ENCODE assay signal across 8 mouse cellular contexts in the genomic region with DNA sequence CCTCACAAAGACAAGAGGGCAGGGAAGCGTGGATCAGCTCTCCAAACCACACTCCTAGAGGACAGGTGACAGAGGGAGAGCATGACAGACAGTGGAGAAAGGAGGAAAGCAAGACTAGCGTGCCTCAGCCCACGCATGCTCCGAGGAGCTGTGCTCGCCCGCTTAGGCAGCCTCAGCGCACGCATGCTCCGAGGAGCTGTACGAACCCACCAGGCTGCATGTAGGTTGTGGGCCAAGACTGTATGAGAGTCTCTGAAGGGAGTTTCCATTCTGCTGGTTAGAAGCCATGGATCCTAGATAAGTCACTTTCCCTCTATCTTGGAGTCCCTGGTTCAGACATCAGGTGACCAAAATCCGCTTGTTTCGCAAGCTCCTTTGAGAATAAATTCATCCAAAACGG. TPM values are rescaled to one million over a fixed set of nuclear protein-coding genes. Genes with fewer than 3 reads are reported as not detected.
A peak's percentile ranks its signal among the peaks of the same experiment; 100 is the strongest.
DNase-seq lines count a peak whose midpoint lies in the region; ATAC-seq and TF ChIP-seq lines count a peak whose summit lies in the region.

No protein-coding gene starts in this region.

- H3K9me3 ChIP-seq in kidney, postnatal 0 days (replicated peaks; ENCODE audit: low read length) = no peaks in the 10 kb centered on the region
- H3K9me3 ChIP-seq in hindbrain, embryonic 10.5 days = peaks cover 7% of the 10 kb centered on the region
- H3K9me3 ChIP-seq in liver, embryonic 13.5 days (replicated peaks) = no peaks in the 10 kb centered on the region

- no peaks in the 10 kb centered on the region for H3K4me1 ChIP-seq in kidney, postnatal 0 days (replicated peaks; ENCODE audit: insufficient read depth, low read length)
- peaks cover 48% of the 10 kb centered on the region for H3K4me1 ChIP-seq in hindbrain, embryonic 10.5 days (replicated peaks)
- H3K4me1 ChIP-seq in liver, embryonic 13.5 days (replicated peaks) = peaks cover 22% of the 10 kb centered on the region

- H3K27me3 ChIP-seq in kidney, postnatal 0 days (ENCODE audit: insufficient read depth, low read length) = 0 out of 2 replicates have a peak, but pooled peaks cover 6% of the 10 kb centered on the region
- peaks cover 15% of the 10 kb centered on the region; the same call in 1 of the 2 replicates for H3K27me3 ChIP-seq in hindbrain, embryonic 10.5 days (ENCODE audit: insufficient read depth, poor library complexity, severe bottlenecking)
- H3K27me3 ChIP-seq in liver, embryonic 13.5 days = peaks cover 14% of the 10 kb centered on the region

- no peak for DNase-seq in kidney, postnatal 0 days (ENCODE audit: low spot score)
- DNase-seq in kidney, adult 11 months = no peak
- peak; percentile 34 for DNase-seq in embryo, embryonic 11.5 days (ENCODE audit: low read depth, low spot score)
- DNase-seq in hindbrain, embryonic 10.5 days (ENCODE audit: low spot score) = peak; percentile 71
- DNase-seq in liver, embryonic 13.5 days = peak; percentile 9
- peak; percentile 54 for DNase-seq in right cerebral cortex, postnatal 25 days
- DNase-seq in thymus, postnatal 4 days = no peak

- no peak overlapping the region for H3K27ac ChIP-seq in kidney, postnatal 0 days
- peak overlapping the region; percentile 95 for H3K27ac ChIP-seq in hindbrain, embryonic 10.5 days
- no peak overlapping the region for H3K27ac ChIP-seq in liver, embryonic 13.5 days

- H3K36me3 ChIP-seq in kidney, postnatal 0 days (ENCODE audit: insufficient read depth, low read length) = no peaks in the 10 kb centered on the region
- no peaks in the 10 kb centered on the region for H3K36me3 ChIP-seq in hindbrain, embryonic 10.5 days
- H3K36me3 ChIP-seq in liver, embryonic 13.5 days = no peaks in the 10 kb centered on the region

- 19% methylated on average over 13 of the region's 13 CpGs for WGBS in kidney, postnatal 0 days
- 2% methylated on average over 13 of the region's 13 CpGs for WGBS in hindbrain, embryonic 10.5 days
- WGBS in liver, embryonic 13.5 days (ENCODE audit: insufficient replicate concordance) = 9% methylated on average over 13 of the region's 13 CpGs

- no peak overlapping the region for H3K9ac ChIP-seq in kidney, postnatal 0 days (ENCODE audit: low read depth, low read length)
- peak overlapping the region; percentile 55 for H3K9ac ChIP-seq in liver, embryonic 13.5 days

- peak overlapping the region; percentile 39 for H3K4me2 ChIP-seq in kidney, postnatal 0 days (ENCODE audit: low read length)
- H3K4me2 ChIP-seq in liver, embryonic 13.5 days = peak overlapping the region; percentile 74

- TF ChIP-seq CTCF in kidney, postnatal 0 days (IDR thresholded peaks at IDR 0.05; ENCODE audit: low read depth) = no peak

- no peak for ATAC-seq in kidney, postnatal 0 days (replicated peaks; ENCODE audit: low FRiP score, low read depth)
- peak; percentile 62 for ATAC-seq in liver, embryonic 13.5 days (ENCODE audit: low read depth)
- no peak for ATAC-seq in monocyte, adult 5-6 weeks (replicated peaks; ENCODE audit: insufficient number of reproducible peaks, low FRiP score, low TSS enrichment, poor library complexity, severe bottlenecking)

- peak overlapping the region; percentile 16; the same call in 1 of the 2 replicates for H3K4me3 ChIP-seq in kidney, postnatal 0 days (replicated peaks; ENCODE audit: low read depth, low read length)
- peak overlapping the region; percentile 44 for H3K4me3 ChIP-seq in hindbrain, embryonic 10.5 days
- peak overlapping the region; percentile 51 for H3K4me3 ChIP-seq in liver, embryonic 13.5 days (replicated peaks)

RNA-seq across cellular contexts. Expression of gene Mtcl1, which starts 29.8 kb away (rescaled TPM):
- polyA plus RNA-seq in kidney, postnatal 0 days (2015; fragmentation: Nextera tagmentation; extraction: Ambion mirVana) = 3.5 and 3.6 TPM in 2 replicates
- polyA plus RNA-seq in hindbrain, embryonic 10.5 days (2016; fragmentation: Nextera tagmentation; extraction: Ambion mirVana) = 52.8 and 89.7 TPM in 2 replicates
- 0.12 and 0.14 TPM in 2 replicates for polyA plus RNA-seq in liver, embryonic 13.5 days (2015; fragmentation: Nextera tagmentation; extraction: Ambion mirVana)
- 1.1 TPM in 1 of 3 replicates, not detected in the others for total RNA-seq in monocyte, adult 5-6 weeks (2017)

RNA-seq across cellular contexts. Expression of gene Rab12, which starts 40.2 kb away (rescaled TPM):
- polyA plus RNA-seq in kidney, postnatal 0 days (2015; fragmentation: Nextera tagmentation; extraction: Ambion mirVana) = 46.3 and 51.0 TPM in 2 replicates
- polyA plus RNA-seq in hindbrain, embryonic 10.5 days (2016; fragmentation: Nextera tagmentation; extraction: Ambion mirVana) = 28.5 and 29.3 TPM in 2 replicates
- polyA plus RNA-seq in liver, embryonic 13.5 days (2015; fragmentation: Nextera tagmentation; extraction: Ambion mirVana) = 7.9 and 8.8 TPM in 2 replicates
- 32.1 to 41.3 TPM (median 36.1 TPM) in 3 replicates for total RNA-seq in monocyte, adult 5-6 weeks (2017)

Comparison
In these comparisons a context has a peak if more than half of its experiments do, and no peak if none do; other contexts are left out.
1. DNase-seq: peak in embryo, embryonic 11.5 days (single experiment), hindbrain, embryonic 10.5 days (single experiment), liver, embryonic 13.5 days (single experiment) and right cerebral cortex, postnatal 25 days (single experiment); none in kidney, postnatal 0 days (single experiment), kidney, adult 11 months (single experiment) and thymus, postnatal 4 days (single experiment).
2. RNA of gene Mtcl1, which starts 29.8 kb away (polyA plus RNA-seq): 52.8 to 89.7 TPM in hindbrain, embryonic 10.5 days; 3.5 to 3.6 TPM in kidney, postnatal 0 days and 0.12 to 0.14 TPM in liver, embryonic 13.5 days; every median in the first group is over 10 times any median in the second.
3. Peak in every context shown above with its lines, with median percentiles within 50 percentile points of each other: H3K4me3 ChIP-seq.